Mouse (Mus musculus) layer of hippocampus, postnatal 25 days (tissue): ENCODE data around the gene Zfp365. TPM values are rescaled to one million over a fixed set of nuclear protein-coding genes. Genes with fewer than 3 reads are reported as not detected.

Experiments used
- DNase-seq, 2 experiments: peaks; one replicate each; pipeline ENCODE4 v3.0.0; 2022; ENCODE audit warnings: mixed read lengths in 2 of 2, low spot score in 1 of 2; ENCODE audit errors: extremely low spot score in 1 of 2
- total RNA-seq, 2 experiments: library from RNA; stranded (reverse); gene quantifications; 2 replicates each; pipeline ENCODE4 v1.2.3; 2021

The Zfp365 gene
- total RNA-seq, 2 experiments from 2014 or later: 243 to 244 TPM

DNA sequence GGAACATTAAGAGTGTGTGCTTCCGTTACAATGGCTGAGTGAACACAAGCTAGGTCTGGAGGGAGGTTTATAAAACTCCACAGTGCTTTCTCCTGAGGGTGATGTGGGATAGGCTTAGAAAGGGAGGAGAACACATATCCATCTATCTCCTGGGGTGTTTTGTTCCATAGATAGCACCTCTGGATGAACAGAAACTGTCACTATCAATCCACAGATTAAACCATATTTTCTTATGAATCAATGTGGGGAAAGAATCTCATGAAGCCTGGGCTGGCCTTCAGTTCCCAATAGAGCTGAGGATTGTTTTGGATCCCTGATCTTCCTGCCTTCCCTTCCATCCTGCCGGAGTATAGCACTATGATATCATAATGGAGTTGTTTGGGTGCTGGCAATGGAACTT is 5.5 kb downstream of the Zfp365 start:
- DNase-seq: no peak

DNA sequence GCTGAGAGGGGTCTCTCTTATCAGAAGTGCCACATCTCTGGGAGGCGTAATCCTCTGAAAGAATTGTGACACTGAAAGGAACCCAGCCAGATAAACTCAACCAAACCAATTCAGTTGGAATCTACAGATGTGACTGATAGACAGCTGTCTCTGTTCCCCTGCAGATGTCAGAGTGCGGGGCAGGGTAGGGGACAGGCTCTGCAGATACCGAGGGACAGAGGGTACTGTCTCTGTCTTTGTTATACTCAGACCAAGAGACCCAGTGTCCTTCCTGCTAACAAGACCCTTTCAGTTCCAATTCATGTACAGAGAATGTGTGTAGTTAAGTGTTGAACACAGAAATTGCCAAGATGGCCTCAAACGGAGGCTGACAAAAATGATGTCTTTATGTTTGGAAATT is 6.4 kb downstream of the Zfp365 start:
- no peak for DNase-seq

- no peak for DNase-seq
These were observed 9.1 kb downstream of the Zfp365 start for GRCm38 (mm10) chr10:67903387-67903786.

GRCm38 (mm10) chr10:67901179-67901578 is 11.3 kb downstream of the Zfp365 start:
- DNase-seq: no peak

DNA sequence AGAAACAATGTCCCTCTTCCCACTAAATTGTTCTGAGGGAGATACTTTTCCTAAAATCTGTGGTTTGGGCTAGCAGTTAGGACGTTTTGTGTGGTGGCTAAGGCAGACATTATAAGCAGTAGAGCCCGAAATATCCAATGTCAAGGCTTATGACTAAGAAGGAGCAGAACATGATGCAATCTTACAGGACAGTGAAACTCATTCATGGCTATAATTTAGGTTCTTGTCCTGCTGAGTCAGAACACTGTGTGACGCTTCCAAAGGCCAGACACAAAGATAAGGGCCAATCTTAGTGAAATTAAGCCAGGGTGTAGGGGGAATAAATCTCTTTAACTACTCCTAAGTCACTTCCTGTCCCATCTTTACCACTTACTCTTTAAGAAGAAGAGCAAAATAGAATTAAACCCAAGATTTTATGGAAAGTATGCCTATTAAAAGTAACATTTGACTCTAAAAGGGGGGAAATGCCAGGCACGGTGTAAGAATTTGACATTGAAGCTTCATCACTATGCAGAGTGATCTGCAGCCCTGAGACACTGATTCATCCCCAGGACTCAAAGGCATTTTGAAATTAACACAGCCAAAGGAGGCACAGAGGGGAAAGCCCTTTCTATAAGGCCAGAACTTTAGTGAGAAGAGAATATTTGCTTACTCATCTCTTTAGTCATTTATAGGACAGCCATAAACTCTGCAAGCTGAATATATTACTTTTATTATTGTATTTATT is 13.3 kb downstream of the Zfp365 start:
- no peak for DNase-seq

DNA sequence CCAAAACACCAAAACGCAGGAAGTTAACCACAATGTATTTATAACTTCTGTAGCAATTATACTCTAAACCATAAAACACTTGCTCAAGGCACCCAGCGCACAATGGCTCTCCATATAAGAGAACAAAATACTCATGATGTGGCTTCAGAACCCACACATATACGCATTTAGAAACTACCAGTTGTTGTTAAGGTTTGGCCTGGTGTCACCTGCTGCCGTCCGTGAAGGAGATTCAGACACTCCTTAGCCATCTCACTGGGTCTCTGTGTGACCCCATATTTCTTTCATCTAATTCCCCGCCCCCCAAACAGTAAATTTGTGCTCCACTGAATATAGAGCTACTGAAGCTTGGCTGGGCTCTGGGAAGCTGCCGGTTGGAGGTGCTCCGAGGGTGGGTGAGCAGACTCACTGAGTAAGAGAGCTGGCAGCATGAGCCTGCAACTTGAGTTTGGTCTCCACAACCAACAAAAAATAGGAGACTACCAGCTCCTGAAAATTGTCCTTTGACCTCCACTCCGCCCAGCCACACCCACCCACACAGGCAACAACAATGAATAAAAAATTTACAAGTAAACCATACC is 14.0 kb downstream of the Zfp365 start:
- DNase-seq: no peak

GRCm38 (mm10) chr10:67897281-67897680 is 15.2 kb downstream of the Zfp365 start:
- DNase-seq: no peak

- no peak for DNase-seq
These were observed 17.8 kb downstream of the Zfp365 start for GRCm38 (mm10) chr10:67894683-67895082.

- DNase-seq: no peak
These were observed 18.4 kb downstream of the Zfp365 start for GRCm38 (mm10) chr10:67894059-67894458.

DNA sequence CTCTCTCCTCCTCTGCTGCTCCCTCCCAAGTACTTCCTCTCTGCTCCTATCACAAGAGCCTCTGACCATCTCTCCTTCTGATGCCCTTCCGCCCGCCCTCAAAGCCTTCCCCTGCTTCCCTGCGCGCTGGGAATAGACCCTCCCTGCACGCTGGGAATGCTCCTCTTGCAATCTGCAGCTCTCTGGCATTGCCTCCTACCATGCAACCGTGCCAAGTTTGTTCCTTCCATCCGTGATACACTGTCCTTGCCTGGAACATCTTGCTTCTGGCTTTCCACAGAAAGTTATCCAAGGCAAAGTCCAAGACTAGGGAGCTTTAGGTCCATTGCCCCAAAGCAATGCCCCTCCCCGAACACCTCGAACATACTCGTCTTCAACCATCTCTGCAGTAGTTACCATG is 19.2 kb downstream of the Zfp365 start:
- DNase-seq: no peak

DNA sequence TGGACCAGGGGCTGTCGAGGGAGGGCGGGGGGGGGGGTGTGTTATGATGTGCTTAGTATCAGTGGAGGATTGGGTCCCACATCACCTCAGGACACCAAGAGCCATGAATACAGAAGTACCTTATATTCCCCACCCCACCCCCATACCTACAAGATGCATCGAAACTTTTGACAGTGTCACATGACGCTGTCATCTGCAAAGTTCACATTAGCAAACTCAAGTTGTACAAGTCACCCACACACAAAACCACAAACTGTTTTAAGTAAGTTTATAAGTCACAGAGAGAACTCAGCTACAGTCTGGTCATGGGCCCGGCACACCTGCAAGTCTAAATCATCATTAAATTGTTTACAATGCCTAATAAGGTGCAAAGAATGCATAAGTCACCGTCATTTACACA is 21.3 kb downstream of the Zfp365 start:
- no peak for DNase-seq

- no peak for DNase-seq
These were observed 24.5 kb downstream of the Zfp365 start for GRCm38 (mm10) chr10:67887971-67888370.

GRCm38 (mm10) chr10:67880692-67881091 is 31.8 kb downstream of the Zfp365 start:
- DNase-seq: no peak

- DNase-seq: peak; percentile 65 to 88
These were observed 40.7 kb downstream of the Zfp365 start for GRCm38 (mm10) chr10:67871811-67872210.

DNA sequence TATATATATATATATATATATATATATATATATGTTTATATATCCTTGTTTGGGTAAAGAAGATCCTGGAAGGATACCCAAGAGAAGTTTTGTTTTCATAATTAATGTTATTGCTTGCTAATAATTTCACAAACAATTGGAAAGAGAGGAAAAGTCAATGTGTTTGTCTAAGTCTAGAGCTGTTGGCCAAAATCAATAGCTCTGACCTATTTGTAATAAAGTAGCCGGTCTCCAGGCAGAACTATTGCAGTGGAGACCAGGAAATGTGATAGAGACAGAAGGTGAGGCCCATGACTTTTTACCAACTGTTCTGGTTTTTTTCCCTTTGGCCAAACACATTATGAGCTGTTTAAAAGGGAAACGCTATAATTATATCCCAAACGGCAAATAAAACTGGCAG is 44.2 kb downstream of the Zfp365 start:
- no peak for DNase-seq

GRCm38 (mm10) chr10:67865841-67866240 is 46.6 kb downstream of the Zfp365 start:
- no peak for DNase-seq

DNA sequence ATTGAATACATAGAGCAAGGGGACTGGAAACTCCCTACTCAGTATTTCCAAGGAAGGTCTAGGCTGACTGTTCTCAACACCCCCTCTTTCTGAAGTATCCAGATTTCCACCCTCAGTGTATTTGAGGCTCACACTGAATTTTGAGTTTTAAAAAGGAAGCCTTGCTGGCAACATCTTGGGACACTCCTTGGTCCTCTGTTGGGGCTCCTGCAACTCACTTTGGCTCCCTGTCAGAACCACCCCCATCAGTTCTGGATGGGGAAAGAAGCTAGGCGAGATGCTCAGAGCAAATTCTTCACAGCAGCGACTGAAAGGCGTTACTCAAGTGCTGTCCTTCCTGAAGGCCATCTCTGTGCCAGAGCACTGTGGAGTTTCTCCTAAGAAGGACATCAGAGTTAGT is 47.4 kb downstream of the Zfp365 start:
- no peak for DNase-seq

DNA sequence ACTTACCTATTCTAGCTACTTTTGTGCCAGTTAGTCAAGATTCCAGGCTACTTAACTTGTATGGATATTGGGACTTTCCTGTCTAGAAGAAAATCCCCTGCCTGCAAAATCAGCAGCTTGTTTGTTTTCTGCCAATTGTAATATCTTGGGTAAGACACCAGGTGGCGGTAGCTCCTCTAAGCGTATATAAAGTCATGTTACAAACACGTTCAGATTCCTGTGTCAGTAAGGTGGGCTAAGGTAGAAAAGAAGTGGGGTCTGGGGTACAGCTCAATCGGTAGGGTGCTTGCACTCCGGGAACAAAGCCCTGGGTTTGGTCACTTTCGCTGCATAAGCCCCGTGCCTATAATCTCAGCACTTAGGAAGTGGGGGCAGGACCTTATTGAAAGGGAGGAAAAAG is 50.1 kb downstream of the Zfp365 start:
- DNase-seq: peak in 1 of 2 experiments; percentile 42

DNA sequence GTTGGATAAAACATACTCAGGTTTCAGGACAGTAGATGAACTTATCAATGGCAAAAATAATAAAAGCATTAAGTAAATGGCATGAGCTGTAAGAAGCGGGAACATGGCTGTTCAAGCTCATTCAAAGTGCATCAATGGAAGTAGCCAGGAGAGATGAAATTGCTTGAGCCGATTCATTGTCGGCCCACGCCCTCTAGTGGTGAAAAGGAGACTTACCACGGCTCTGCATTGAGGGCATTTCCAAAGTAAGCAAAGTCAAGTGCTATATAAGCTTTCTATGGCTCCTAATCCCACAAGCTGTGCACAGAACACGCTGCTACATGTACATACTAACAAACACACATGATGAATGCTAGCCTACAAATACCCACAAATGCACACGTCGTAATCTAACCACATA is 53.6 kb downstream of the Zfp365 start:
- peak; percentile 61 to 82 for DNase-seq

- no peak for DNase-seq
These were observed 54.9 kb downstream of the Zfp365 start for GRCm38 (mm10) chr10:67857561-67857906.

GRCm38 (mm10) chr10:67856791-67857560 is 55.5 kb downstream of the Zfp365 start:
- no peak for DNase-seq

DNA sequence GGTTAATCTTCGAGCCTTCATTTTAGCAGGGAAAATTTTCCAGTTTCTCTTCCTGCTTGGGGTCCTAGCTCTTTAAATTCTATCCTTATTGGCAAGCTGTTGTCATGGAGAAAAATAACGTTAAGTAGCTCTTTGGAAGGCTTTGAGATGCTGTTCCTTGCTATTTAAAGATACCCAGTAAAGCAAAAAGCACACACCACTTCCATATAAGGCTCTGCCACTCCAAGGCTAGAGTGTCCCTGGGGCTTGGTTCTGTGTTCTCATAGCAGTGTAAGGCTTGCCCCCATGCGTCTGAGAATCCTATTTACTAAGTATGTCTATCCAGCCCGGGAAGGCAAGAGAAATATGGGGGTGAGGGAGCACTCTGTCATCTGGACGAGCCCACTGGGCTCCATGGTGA is 56.7 kb downstream of the Zfp365 start:
- DNase-seq: no peak
